9 mouse cellular contexts compared by ENCODE assay signal in the genomic region with DNA sequence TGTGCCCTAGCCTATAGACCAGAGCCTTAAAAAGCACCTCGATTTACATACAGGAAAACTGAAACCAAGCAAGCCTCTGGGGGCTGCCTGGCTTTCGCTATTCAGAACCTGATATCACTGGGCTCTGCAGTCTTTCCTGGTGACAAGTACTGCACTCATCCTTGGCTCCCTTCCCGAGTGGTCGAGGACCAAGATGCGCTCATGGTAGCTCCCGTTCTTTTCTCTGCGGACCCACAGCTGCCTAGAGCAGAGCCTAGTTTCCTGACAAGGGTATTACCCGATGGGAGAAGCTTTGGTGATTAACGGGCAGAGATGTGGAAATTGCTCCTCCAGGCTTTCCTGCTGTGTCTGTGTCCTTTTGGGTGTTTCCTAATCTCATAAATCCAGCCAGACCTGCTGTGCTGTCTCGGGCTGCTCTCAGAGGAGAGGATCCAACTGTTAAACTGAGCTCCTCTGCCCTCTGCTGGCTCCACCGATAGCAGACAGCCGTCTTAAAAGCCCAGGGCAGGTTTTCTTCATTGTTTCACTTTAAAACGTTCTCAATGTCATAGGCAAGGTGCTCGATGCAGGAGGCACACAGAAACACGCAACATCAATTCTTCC. TPM values are rescaled to one million over a fixed set of nuclear protein-coding genes. Genes with fewer than 3 reads are reported as not detected.
DNase-seq lines count a peak whose midpoint lies in the region; ATAC-seq and TF ChIP-seq lines count a peak whose summit lies in the region.
"Had no signal": no experiment of that assay in that cellular context is flagged by ENCODE, and none has a peak within 500 bp of the region (broad histone marks: within the 10 kb centered on the region; RNA-seq: fewer than 3 reads in every experiment).

No protein-coding gene starts in this region.

- peak; percentile 90 for ATAC-seq in forebrain, embryonic 15.5 days (replicated peaks)
- no peak for ATAC-seq in liver, embryonic 15.5 days (ENCODE audit: insufficient read depth)
- ATAC-seq in neural tube, embryonic 11.5 days (ENCODE audit: insufficient read depth, low FRiP score, low TSS enrichment) = peak; percentile 86
- ATAC-seq in stomach, postnatal 0 days (ENCODE audit: low FRiP score, low TSS enrichment) = peak; percentile 78; the same call in 1 of the 2 replicates

- TF ChIP-seq POLR2A in ES-Bruce4 (IDR thresholded peaks at IDR 0.05; ENCODE audit: insufficient read depth, low read length) = no peak

- peak overlapping the region; percentile 61 for H3K4me2 ChIP-seq in forebrain, embryonic 15.5 days (replicated peaks)
- peak overlapping the region; percentile 39 for H3K4me2 ChIP-seq in liver, embryonic 15.5 days
- H3K4me2 ChIP-seq in neural tube, embryonic 11.5 days (ENCODE audit: low read depth) = peak overlapping the region; percentile 34
- H3K4me2 ChIP-seq in stomach, postnatal 0 days (replicated peaks; ENCODE audit: low read depth) = peak overlapping the region; percentile 44

- no peaks in the 10 kb centered on the region; the same call in 1 of the 2 replicates for H3K9me3 ChIP-seq in ES-Bruce4 (replicated peaks; ENCODE audit: control insufficient read depth, insufficient read depth, low read length, poor library complexity, severe bottlenecking)
- H3K9me3 ChIP-seq in forebrain, embryonic 15.5 days = no peaks in the 10 kb centered on the region
- no peaks in the 10 kb centered on the region for H3K9me3 ChIP-seq in liver, embryonic 15.5 days (replicated peaks)
- H3K9me3 ChIP-seq in neural tube, embryonic 11.5 days (ENCODE audit: control insufficient read depth, low read length) = no peaks in the 10 kb centered on the region
- H3K9me3 ChIP-seq in stomach, postnatal 0 days (ENCODE audit: control insufficient read depth, low read length) = no peaks in the 10 kb centered on the region

- no peaks in the 10 kb centered on the region for H3K27me3 ChIP-seq in ES-Bruce4 (ENCODE audit: control insufficient read depth, insufficient read depth, low read length, poor library complexity, severe bottlenecking)
- H3K27me3 ChIP-seq in forebrain, embryonic 15.5 days = 0 out of 2 replicates have a peak, but pooled peaks cover 3% of the 10 kb centered on the region
- H3K27me3 ChIP-seq in liver, embryonic 15.5 days = 0 out of 2 replicates have a peak, but pooled peaks cover 3% of the 10 kb centered on the region
- no peaks in the 10 kb centered on the region for H3K27me3 ChIP-seq in neural tube, embryonic 11.5 days (ENCODE audit: control insufficient read depth, insufficient read depth, low read length)
- 0 out of 2 replicates have a peak, but pooled peaks cover 3% of the 10 kb centered on the region for H3K27me3 ChIP-seq in stomach, postnatal 0 days (ENCODE audit: control insufficient read depth, insufficient read depth, low read length)

- H3K9ac ChIP-seq in ES-Bruce4 (ENCODE audit: low read depth, poor library complexity, severe bottlenecking) = no peak overlapping the region
- H3K9ac ChIP-seq in forebrain, embryonic 15.5 days (replicated peaks) = peak overlapping the region; percentile 42
- H3K9ac ChIP-seq in liver, embryonic 15.5 days = no peak overlapping the region
- no peak overlapping the region for H3K9ac ChIP-seq in neural tube, embryonic 11.5 days (ENCODE audit: low read length)
- no peak overlapping the region; the same call in 1 of the 2 replicates for H3K9ac ChIP-seq in stomach, postnatal 0 days (ENCODE audit: low read length)

- H3K4me1 ChIP-seq in ES-Bruce4 (ENCODE audit: control insufficient read depth, insufficient read depth, low read length) = no peaks in the 10 kb centered on the region
- peaks cover 14% of the 10 kb centered on the region for H3K4me1 ChIP-seq in forebrain, embryonic 15.5 days
- no peaks in the 10 kb centered on the region for H3K4me1 ChIP-seq in liver, embryonic 15.5 days (replicated peaks)
- peaks cover 5% of the 10 kb centered on the region for H3K4me1 ChIP-seq in neural tube, embryonic 11.5 days (ENCODE audit: control insufficient read depth, insufficient read depth, low read length)
- no peaks in the 10 kb centered on the region for H3K4me1 ChIP-seq in stomach, postnatal 0 days (replicated peaks; ENCODE audit: control insufficient read depth, insufficient read depth)

- 11% methylated on average over 15 of the region's 15 CpGs for WGBS in forebrain, embryonic 15.5 days
- 11% methylated on average over 15 of the region's 15 CpGs for WGBS in large intestine, adult 2 months
- 11% methylated on average over 15 of the region's 15 CpGs for WGBS in liver, embryonic 15.5 days (ENCODE audit: insufficient replicate concordance)
- WGBS in neural tube, embryonic 11.5 days = 14% methylated on average over 15 of the region's 15 CpGs
- WGBS in stomach, postnatal 0 days = 9% methylated on average over 15 of the region's 15 CpGs

- no peak overlapping the region for H3K27ac ChIP-seq in ES-Bruce4 (ENCODE audit: insufficient read depth, low read length)
- H3K27ac ChIP-seq in forebrain, embryonic 15.5 days (replicated peaks) = peak overlapping the region; percentile 26; the same call in 1 of the 2 replicates
- H3K27ac ChIP-seq in liver, embryonic 15.5 days (replicated peaks) = no peak overlapping the region
- no peak overlapping the region for H3K27ac ChIP-seq in neural tube, embryonic 11.5 days (ENCODE audit: low read depth, low read length)
- no peak overlapping the region for H3K27ac ChIP-seq in stomach, postnatal 0 days (replicated peaks)
- H3K27ac ChIP-seq: macrophage had no signal

- TF ChIP-seq EP300 in ES-Bruce4 (IDR thresholded peaks at IDR 0.05; ENCODE audit: insufficient read depth, low read depth, low read length) = no peak
- no peak for TF ChIP-seq EP300 in stomach, postnatal 0 days (optimal IDR thresholded peaks at IDR 0.05)

- peak; percentile 35 for DNase-seq in cerebellum, adult 11 months
- DNase-seq in heart, postnatal 14 days = peak; percentile 59 to 71
- peak; percentile 7 for DNase-seq in large intestine, adult 2 months (ENCODE audit: low read depth, low spot score)
- peak; percentile 78 for DNase-seq in neural tube, embryonic 11.5 days (ENCODE audit: low spot score)
- DNase-seq in stomach, postnatal 0 days (ENCODE audit: low spot score) = peak; percentile 71

- no peaks in the 10 kb centered on the region for H3K36me3 ChIP-seq in ES-Bruce4 (ENCODE audit: control insufficient read depth, insufficient read depth, low read length, poor library complexity, severe bottlenecking)
- no peaks in the 10 kb centered on the region for H3K36me3 ChIP-seq in forebrain, embryonic 15.5 days
- H3K36me3 ChIP-seq in liver, embryonic 15.5 days (replicated peaks) = no peaks in the 10 kb centered on the region
- no peaks in the 10 kb centered on the region for H3K36me3 ChIP-seq in neural tube, embryonic 11.5 days (ENCODE audit: control insufficient read depth, insufficient read depth, low read length)
- no peaks in the 10 kb centered on the region for H3K36me3 ChIP-seq in stomach, postnatal 0 days (ENCODE audit: control insufficient read depth, insufficient read depth, low read length)

- intact Hi-C loops in heart, postnatal 14 days (cut with DNase I) = loop anchor here (2.0 kb wide), 1 partner anchor 55 kb away; no protein-coding TSS in a partner anchor

- peak; percentile 49 for TF ChIP-seq CTCF in ES-Bruce4 (IDR thresholded peaks at IDR 0.05; ENCODE audit: low read depth, low read length)
- peak; percentile 86 for TF ChIP-seq CTCF in stomach, postnatal 0 days (IDR thresholded peaks at IDR 0.05; ENCODE audit: low read depth)

- no peak overlapping the region for H3K4me3 ChIP-seq in ES-Bruce4 (ENCODE audit: low read depth, low read length)
- H3K4me3 ChIP-seq in forebrain, embryonic 15.5 days = peak overlapping the region; percentile 35
- no peak overlapping the region for H3K4me3 ChIP-seq in liver, embryonic 15.5 days (replicated peaks)
- H3K4me3 ChIP-seq in neural tube, embryonic 11.5 days (ENCODE audit: low read depth, low read length) = no peak overlapping the region
- H3K4me3 ChIP-seq in stomach, postnatal 0 days (ENCODE audit: low read depth, low read length) = no peak overlapping the region

RNA-seq across cellular contexts. Expression of gene Sst, which starts 7.3 kb away (rescaled TPM):
- polyA plus RNA-seq in ES-Bruce4 (2011; ENCODE audit: insufficient read depth, insufficient read length, low read depth, missing spikeins) = not detected in 2 replicates
- polyA plus RNA-seq in forebrain, embryonic 15.5 days (2015; fragmentation: Nextera tagmentation; extraction: Ambion mirVana) = 200 and 208 TPM in 2 replicates
- not detected for total RNA-seq in heart, postnatal 14 days (2021)
- 61.1 and 89.6 TPM in 2 replicates for polyA plus RNA-seq in large intestine, adult 2 months (2012; rRNA removed)
- polyA plus RNA-seq in liver, embryonic 15.5 days (2015; fragmentation: Nextera tagmentation; extraction: Ambion mirVana) = 0.13 and 0.45 TPM in 2 replicates
- polyA plus RNA-seq in neural tube, embryonic 11.5 days (2014; fragmentation: Nextera tagmentation; extraction: Ambion mirVana) = 97.3 and 106 TPM in 2 replicates
- 63.4 and 63.9 TPM in 2 replicates for polyA plus RNA-seq in stomach, postnatal 0 days (2015; fragmentation: Nextera tagmentation; extraction: Ambion mirVana)
- polyA plus RNA-seq: macrophage had no signal

RNA-seq across cellular contexts. Expression of gene Rtp2, which starts 34.1 kb away (rescaled TPM):
- not detected in 2 replicates for polyA plus RNA-seq in ES-Bruce4 (2011; ENCODE audit: insufficient read depth, insufficient read length, low read depth, missing spikeins)
- polyA plus RNA-seq in forebrain, embryonic 15.5 days (2015; fragmentation: Nextera tagmentation; extraction: Ambion mirVana) = not detected in 2 replicates
- total RNA-seq in heart, postnatal 14 days (2021) = not detected
- polyA plus RNA-seq in large intestine, adult 2 months (2012; rRNA removed) = not detected in 2 replicates
- not detected in 2 replicates for polyA plus RNA-seq in liver, embryonic 15.5 days (2015; fragmentation: Nextera tagmentation; extraction: Ambion mirVana)
- polyA plus RNA-seq in neural tube, embryonic 11.5 days (2014; fragmentation: Nextera tagmentation; extraction: Ambion mirVana) = not detected in 2 replicates
- polyA plus RNA-seq in stomach, postnatal 0 days (2015; fragmentation: Nextera tagmentation; extraction: Ambion mirVana) = not detected in 2 replicates
- polyA plus RNA-seq: macrophage had no signal

Comparison
In these comparisons a context has a peak if more than half of its experiments do, and no peak if none do; other contexts are left out.
1. DNase-seq: peak in every context shown above with its lines; median percentile 78 in neural tube, embryonic 11.5 days; 71 in stomach, postnatal 0 days; 65 in heart, postnatal 14 days; 35 in cerebellum, adult 11 months; 7 in large intestine, adult 2 months.
2. RNA of gene Sst, which starts 7.3 kb away (polyA plus RNA-seq): 200 to 208 TPM in forebrain, embryonic 15.5 days, 97.3 to 106 TPM in neural tube, embryonic 11.5 days, 61.1 to 89.6 TPM in large intestine, adult 2 months and 63.4 to 63.9 TPM in stomach, postnatal 0 days; 0.13 to 0.45 TPM in liver, embryonic 15.5 days and not detected in ES-Bruce4; every median in the first group is over 10 times any median in the second.
3. Peak in every context shown above with its lines, with median percentiles within 50 percentile points of each other: H3K4me2 ChIP-seq.